Mouse (Mus musculus): ENCODE results near the gene Ntrk2.

DNA sequence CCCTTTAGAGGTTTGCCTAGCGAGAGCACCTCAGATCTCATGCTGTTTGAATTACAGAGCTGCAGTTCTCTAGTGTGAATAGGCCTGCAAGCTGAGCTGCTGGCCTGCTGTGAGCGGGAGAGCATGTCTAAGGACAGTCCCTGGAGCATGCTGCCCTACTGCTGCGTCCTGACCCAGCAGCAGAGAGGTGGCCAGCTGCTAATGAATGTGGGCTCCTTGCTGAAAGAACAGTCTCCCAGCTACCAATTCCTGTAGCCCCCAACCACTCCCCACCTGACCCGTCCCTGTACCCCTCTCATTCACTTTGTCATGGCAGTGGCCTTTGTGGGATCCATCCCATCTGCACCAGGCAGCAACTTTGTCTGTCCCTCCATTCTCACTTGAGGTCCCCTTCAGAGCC, 126.8 kb downstream of the Ntrk2 start:
- no peak for TF ChIP-seq CTCF (IDR thresholded peaks at IDR 0.05; ENCODE audit: borderline replicate concordance, extremely low read depth, insufficient read depth, insufficient read length)
- no peak for TF ChIP-seq POLR2A (IDR thresholded peaks at IDR 0.05; ENCODE audit: borderline replicate concordance, extremely low read depth, insufficient read depth, insufficient read length, poor library complexity, severe bottlenecking)
